Mouse (Mus musculus) intestine, embryonic 14.5 days (tissue): Measurements from ENCODE around the gene C4bp. TPM values are rescaled to one million over a fixed set of nuclear protein-coding genes. Genes with fewer than 3 reads are reported as not detected.

Experiments used
- ATAC-seq: fragments of 200-750 bp; cut with Nextera tagmentation; replicated peaks from 2 replicates; pipeline ENCODE4 v1.8.0; 2017; ENCODE audit warnings: low read depth, moderate number of reproducible peaks, moderate TSS enrichment, moderate library complexity; ENCODE audit not compliant: low FRiP score, low TSS enrichment
- DNase-seq: peaks from one replicate; pipeline ENCODE4 v3.0.0-alpha.2; 2018; ENCODE audit warnings: low spot score
- H3K27ac ChIP-seq: fragments of 300-500 bp; sonication (generic); 2 replicates; pipeline ENCODE4 v1.5.1; 2014; ENCODE audit warnings: low read depth, mild to moderate bottlenecking, control low read depth
- H3K27me3 ChIP-seq: fragments of 300-500 bp; sonication (generic); replicated peaks from 2 replicates; pipeline ENCODE4 v1.6.1; 2014; ENCODE audit warnings: low read length, control low read depth; ENCODE audit not compliant: control insufficient read depth, insufficient read depth
- H3K36me3 ChIP-seq: fragments of 300-500 bp; sonication (generic); 2 replicates; pipeline ENCODE4 v1.6.1; 2014; ENCODE audit warnings: low read length, control low read depth; ENCODE audit not compliant: control insufficient read depth, insufficient read depth
- H3K4me1 ChIP-seq: fragments of 300-500 bp; sonication (generic); replicated peaks from 2 replicates; pipeline ENCODE4 v1.6.1; 2014; ENCODE audit warnings: low read length, control low read depth, mixed read lengths; ENCODE audit not compliant: control insufficient read depth, insufficient read depth
- H3K4me2 ChIP-seq: fragments of 300-500 bp; sonication (generic); 2 replicates; pipeline ENCODE4 v1.6.1; 2014; ENCODE audit warnings: low read length
- H3K4me3 ChIP-seq: fragments of 300-500 bp; sonication (generic); 2 replicates; pipeline ENCODE4 v1.5.1; 2014; ENCODE audit warnings: low read depth, low read length, control low read depth, mixed read lengths
- H3K9ac ChIP-seq: fragments of 300-500 bp; sonication (generic); 2 replicates; pipeline ENCODE4 v1.6.1; 2014; ENCODE audit warnings: mild to moderate bottlenecking, low read length
- H3K9me3 ChIP-seq: fragments of 300-500 bp; sonication (generic); 2 replicates; pipeline ENCODE4 v1.6.1; 2016; ENCODE audit warnings: low read length, control low read depth; ENCODE audit not compliant: control insufficient read depth
- WGBS: fragments of 180-500 bp; shearing (Covaris S2); extraction: QIAGEN DNeasy Blood & Tissue Kit; methylation state at CpG from one replicate; pipeline ENCODE4 v1.1.7; 2014; 5-methylcytosine and 5-hydroxymethylcytosine counted together
- polyA plus RNA-seq: library from polyadenylated mRNA; unstranded; fragments of >200 nt; fragmentation: Nextera tagmentation; extraction: Ambion mirVana; gene quantifications from 2 replicates; pipeline ENCODE4 v1.2.1, GENCODE M21; 2014

The C4bp gene
- 2.2 and 3.5 TPM in 2 replicates for polyA plus RNA-seq

GRCm38 (mm10) chr1:130661454-130661853, at the start of gene C4bp:
TSS of gene C4bp (minus strand) at chr1:130661632.
- DNase-seq (no peak), ATAC-seq (no peak)
- 53% methylated on average over 3 of the region's 3 CpGs for WGBS
- Histone ChIP-seq H3K4me2 (no peak within 1 kb of the TSS), H3K36me3 (no peaks in the 10 kb centered on the region), H3K4me3 (no peak within 1 kb of the TSS), H3K27me3 (no peaks in the 10 kb centered on the region), H3K4me1 (no peaks in the 10 kb centered on the region), H3K27ac (no peak within 1 kb of the TSS), H3K9me3 (no peaks in the 10 kb centered on the region), H3K9ac (no peak within 1 kb of the TSS)

- peaks cover 16% of the 10 kb centered on the region; the same call in 1 of the 2 replicates for H3K36me3 ChIP-seq
- H3K9ac ChIP-seq = no peak overlapping the region
- no peaks in the 10 kb centered on the region for H3K9me3 ChIP-seq
- no peaks in the 10 kb centered on the region for H3K4me1 ChIP-seq
- no peak overlapping the region for H3K27ac ChIP-seq
- no peaks in the 10 kb centered on the region for H3K27me3 ChIP-seq
- H3K4me2 ChIP-seq = no peak overlapping the region
- no peak overlapping the region for H3K4me3 ChIP-seq
- ATAC-seq (no peak), DNase-seq (peak; percentile 45)
- WGBS = 90% methylated on average over 22 of the region's 22 CpGs
Observed at GRCm38 (mm10) chr1:130710283-130711080, 49.0 kb upstream of the C4bp start.

GRCm38 (mm10) chr1:130703613-130704012, 42.2 kb upstream of the C4bp start:
- Histone ChIP-seq H3K4me1 (no peaks in the 10 kb centered on the region), H3K36me3 (peaks cover 64% of the 10 kb centered on the region), H3K27ac (no peak overlapping the region), H3K9ac (no peak overlapping the region), H3K27me3 (no peaks in the 10 kb centered on the region), H3K9me3 (no peaks in the 10 kb centered on the region), H3K4me2 (no peak overlapping the region), H3K4me3 (no peak overlapping the region)
- WGBS = 84% methylated on average over 2 of the region's 2 CpGs
- ATAC-seq (no peak), DNase-seq (no peak)

GRCm38 (mm10) chr1:130701976-130702375, 40.5 kb upstream of the C4bp start:
- DNase-seq (no peak), ATAC-seq (no peak)
- Histone ChIP-seq H3K4me2 (no peak overlapping the region), H3K27ac (no peak overlapping the region), H3K9me3 (no peaks in the 10 kb centered on the region), H3K4me1 (no peaks in the 10 kb centered on the region), H3K4me3 (no peak overlapping the region), H3K27me3 (no peaks in the 10 kb centered on the region), H3K9ac (no peak overlapping the region), H3K36me3 (peaks cover 72% of the 10 kb centered on the region)
- WGBS = 92% methylated on average over 11 of the region's 11 CpGs

- no peak overlapping the region for H3K9ac ChIP-seq
- no peaks in the 10 kb centered on the region for H3K27me3 ChIP-seq
- no peaks in the 10 kb centered on the region for H3K4me1 ChIP-seq
- H3K36me3 ChIP-seq = peaks cover 68% of the 10 kb centered on the region
- 90% methylated on average over 10 of the region's 10 CpGs for WGBS
- no peak for ATAC-seq
- H3K27ac ChIP-seq = no peak overlapping the region
- no peak overlapping the region for H3K4me3 ChIP-seq
- no peak overlapping the region for H3K4me2 ChIP-seq
- DNase-seq = no peak
- H3K9me3 ChIP-seq = no peaks in the 10 kb centered on the region
Observed at GRCm38 (mm10) chr1:130699937-130700633, 38.7 kb upstream of the C4bp start.

- no peak for DNase-seq
- Histone ChIP-seq H3K9ac (no peak overlapping the region), H3K27ac (no peak overlapping the region)
Observed at GRCm38 (mm10) chr1:130698601-130699000, 37.2 kb upstream of the C4bp start.

DNA sequence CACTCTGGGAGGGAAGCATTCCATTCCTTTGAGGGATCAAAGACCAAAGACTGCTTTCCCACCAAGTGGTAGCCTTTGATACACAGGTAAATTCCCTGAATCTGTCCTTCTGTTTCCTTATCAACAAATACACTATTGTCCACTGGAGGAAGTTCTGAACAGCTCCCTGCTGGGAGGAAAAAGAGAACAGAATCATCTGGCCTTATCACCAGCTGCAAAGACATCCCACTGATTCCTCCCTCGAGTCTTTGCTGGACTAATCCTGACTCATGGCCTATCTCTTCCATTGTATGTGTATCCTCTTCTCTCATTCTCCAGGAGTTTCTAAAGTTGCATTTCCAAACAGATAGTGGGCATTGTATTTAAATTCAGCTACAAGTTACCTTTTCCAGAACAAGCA, 22.5 kb upstream of the C4bp start:
- Histone ChIP-seq H3K27me3 (no peaks in the 10 kb centered on the region), H3K9me3 (no peaks in the 10 kb centered on the region), H3K9ac (no peak overlapping the region), H3K4me3 (no peak overlapping the region), H3K4me1 (no peaks in the 10 kb centered on the region), H3K4me2 (no peak overlapping the region), H3K27ac (no peak overlapping the region), H3K36me3 (no peaks in the 10 kb centered on the region)
- ATAC-seq = no peak
- DNase-seq = no peak
- WGBS = 52% methylated on average over 1 of the region's 1 CpGs

More at GRCm38 (mm10) chr1:130698601-130699000, 37.2 kb upstream of the C4bp start:
- Histone ChIP-seq H3K4me3 (no peak overlapping the region), H3K9me3 (no peaks in the 10 kb centered on the region), H3K27me3 (no peaks in the 10 kb centered on the region), H3K4me2 (no peak overlapping the region), H3K4me1 (no peaks in the 10 kb centered on the region), H3K36me3 (peaks cover 63% of the 10 kb centered on the region)
- WGBS = 89% methylated on average over 5 of the region's 5 CpGs
- no peak for ATAC-seq

- no peak overlapping the region for H3K9ac ChIP-seq
- H3K4me1 ChIP-seq = no peaks in the 10 kb centered on the region
- no peak overlapping the region for H3K4me3 ChIP-seq
- H3K27me3 ChIP-seq = no peaks in the 10 kb centered on the region
- no peak overlapping the region for H3K4me2 ChIP-seq
- peak; percentile 55 for DNase-seq
- H3K27ac ChIP-seq = peak overlapping the region; percentile 18; the same call in 1 of the 2 replicates
- no peaks in the 10 kb centered on the region for H3K36me3 ChIP-seq
- no peaks in the 10 kb centered on the region for H3K9me3 ChIP-seq
- peak; percentile 75 for ATAC-seq
- 57% methylated on average over 6 of the region's 6 CpGs for WGBS
Observed at GRCm38 (mm10) chr1:130681656-130682413, 20.4 kb upstream of the C4bp start.
